Mouse (Mus musculus): Measurements from ENCODE around the gene Osgep. TPM values are rescaled to one million over a fixed set of nuclear protein-coding genes. Genes with fewer than 3 reads are reported as not detected.
A peak's percentile ranks its signal among the peaks of the same experiment; 100 is the strongest.
"Not testable (repeated sequence)": the region's sequence is repeated elsewhere in the genome, so short reads cannot be mapped to it uniquely, and the experiment has no call there.

Osgep gene
- polyA plus RNA-seq, 1 experiment from 2014 or later, result 130 TPM

- WGBS, result 52% methylated on average over 3 of the region's 3 CpGs
- not testable (repeated sequence) for H3K4me2 ChIP-seq (ENCODE audit: low read depth, low read length)
Observed at GRCm38 (mm10) chr14:50957146-50957545, 32.5 kb upstream of the Osgep start.

GRCm38 (mm10) chr14:50956724-50957123 is 32.0 kb upstream of the Osgep start:
- H3K4me1 ChIP-seq (ENCODE audit: control insufficient read depth, insufficient read depth, low read length); H3K9me3 ChIP-seq (replicated peaks; ENCODE audit: control insufficient read depth, low read length); H3K9ac ChIP-seq (ENCODE audit: low read length); H3K27ac ChIP-seq (ENCODE audit: low read length); ATAC-seq (ENCODE audit: insufficient read depth, low FRiP score); H3K36me3 ChIP-seq (ENCODE audit: control insufficient read depth, insufficient read depth, low read length); H3K27me3 ChIP-seq (ENCODE audit: control insufficient read depth, insufficient read depth, low read length); H3K4me3 ChIP-seq (replicated peaks; ENCODE audit: low read length); H3K4me2 ChIP-seq (ENCODE audit: low read depth, low read length): not testable (repeated sequence)
- WGBS, result 84% methylated on average over 6 of the region's 6 CpGs

More at GRCm38 (mm10) chr14:50957146-50957545, 32.5 kb upstream of the Osgep start:
- not testable (repeated sequence) for H3K36me3 ChIP-seq (ENCODE audit: control insufficient read depth, insufficient read depth, low read length); H3K27ac ChIP-seq (ENCODE audit: low read length); H3K4me3 ChIP-seq (replicated peaks; ENCODE audit: low read length); ATAC-seq (ENCODE audit: insufficient read depth, low FRiP score); H3K9me3 ChIP-seq (replicated peaks; ENCODE audit: control insufficient read depth, low read length); H3K4me1 ChIP-seq (ENCODE audit: control insufficient read depth, insufficient read depth, low read length); H3K27me3 ChIP-seq (ENCODE audit: control insufficient read depth, insufficient read depth, low read length); H3K9ac ChIP-seq (ENCODE audit: low read length)

- 7% methylated on average over 19 of the region's 19 CpGs for WGBS
- not testable (repeated sequence) for H3K9me3 ChIP-seq (replicated peaks; ENCODE audit: control insufficient read depth, low read length); H3K36me3 ChIP-seq (ENCODE audit: control insufficient read depth, insufficient read depth, low read length); H3K4me1 ChIP-seq (ENCODE audit: control insufficient read depth, insufficient read depth, low read length); H3K27me3 ChIP-seq (ENCODE audit: control insufficient read depth, insufficient read depth, low read length); H3K27ac ChIP-seq (ENCODE audit: low read length); H3K4me3 ChIP-seq (replicated peaks; ENCODE audit: low read length); H3K9ac ChIP-seq (ENCODE audit: low read length)
- peak; percentile 85 for ATAC-seq (ENCODE audit: insufficient read depth, low FRiP score)
- H3K4me2 ChIP-seq (ENCODE audit: low read depth, low read length), result peak within 1 kb of the TSS; percentile 42
Observed at GRCm38 (mm10) chr14:50955942-50956508, 31.3 kb upstream of the Osgep start, which contains the start of gene Pnp2. Gene Pnp2, plus strand, starts transcription at chr14:50955992.

- no peak overlapping the region for H3K4me2 ChIP-seq (ENCODE audit: low read depth, low read length)
Observed at GRCm38 (mm10) chr14:50955487-50955886, 30.8 kb upstream of the Osgep start.

GRCm38 (mm10) chr14:50945526-50945925 is 20.8 kb upstream of the Osgep start:
- not testable (repeated sequence) for H3K27ac ChIP-seq (ENCODE audit: low read length); H3K36me3 ChIP-seq (ENCODE audit: control insufficient read depth, insufficient read depth, low read length); H3K9me3 ChIP-seq (replicated peaks; ENCODE audit: control insufficient read depth, low read length); H3K27me3 ChIP-seq (ENCODE audit: control insufficient read depth, insufficient read depth, low read length); ATAC-seq (ENCODE audit: insufficient read depth, low FRiP score); H3K4me1 ChIP-seq (ENCODE audit: control insufficient read depth, insufficient read depth, low read length)
- Histone ChIP-seq H3K4me2 (ENCODE audit: low read depth, low read length) (peak overlapping the region; percentile 69), H3K4me3 (replicated peaks; ENCODE audit: low read length) (peak overlapping the region; percentile 60), H3K9ac (ENCODE audit: low read length) (peak overlapping the region; percentile 72)
- WGBS, result 19% methylated on average over 3 of the region's 3 CpGs

More at GRCm38 (mm10) chr14:50955487-50955886, 30.8 kb upstream of the Osgep start:
- Histone ChIP-seq H3K4me1 (ENCODE audit: control insufficient read depth, insufficient read depth, low read length) (no peaks in the 10 kb centered on the region), H3K36me3 (ENCODE audit: control insufficient read depth, insufficient read depth, low read length) (no peaks in the 10 kb centered on the region), H3K9ac (ENCODE audit: low read length) (no peak overlapping the region), H3K27me3 (ENCODE audit: control insufficient read depth, insufficient read depth, low read length) (no peaks in the 10 kb centered on the region), H3K9me3 (replicated peaks; ENCODE audit: control insufficient read depth, low read length) (no peaks in the 10 kb centered on the region), H3K27ac (ENCODE audit: low read length) (no peak overlapping the region), H3K4me3 (replicated peaks; ENCODE audit: low read length) (no peak overlapping the region)
- ATAC-seq (ENCODE audit: insufficient read depth, low FRiP score), result no peak
- WGBS, result 89% methylated on average over 10 of the region's 10 CpGs

GRCm38 (mm10) chr14:50945081-50945480 is 20.4 kb upstream of the Osgep start:
- not testable (repeated sequence) for H3K36me3 ChIP-seq (ENCODE audit: control insufficient read depth, insufficient read depth, low read length); H3K9me3 ChIP-seq (replicated peaks; ENCODE audit: control insufficient read depth, low read length); H3K4me1 ChIP-seq (ENCODE audit: control insufficient read depth, insufficient read depth, low read length); H3K27me3 ChIP-seq (ENCODE audit: control insufficient read depth, insufficient read depth, low read length); ATAC-seq (ENCODE audit: insufficient read depth, low FRiP score)
- 7% methylated on average over 6 of the region's 6 CpGs for WGBS
- Histone ChIP-seq H3K4me2 (ENCODE audit: low read depth, low read length) (peak overlapping the region; percentile 69), H3K27ac (ENCODE audit: low read length) (peak overlapping the region; percentile 88), H3K4me3 (replicated peaks; ENCODE audit: low read length) (peak overlapping the region; percentile 60), H3K9ac (ENCODE audit: low read length) (peak overlapping the region; percentile 72)

GRCm38 (mm10) chr14:50944668-50945033 is 20.0 kb upstream of the Osgep start:
- peak; percentile 91 for ATAC-seq (ENCODE audit: insufficient read depth, low FRiP score)
- not testable (repeated sequence) for H3K9me3 ChIP-seq (replicated peaks; ENCODE audit: control insufficient read depth, low read length); H3K36me3 ChIP-seq (ENCODE audit: control insufficient read depth, insufficient read depth, low read length); H3K4me1 ChIP-seq (ENCODE audit: control insufficient read depth, insufficient read depth, low read length); H3K27me3 ChIP-seq (ENCODE audit: control insufficient read depth, insufficient read depth, low read length)
- peak overlapping the region; percentile 69 for H3K4me2 ChIP-seq (ENCODE audit: low read depth, low read length)
- peak overlapping the region; percentile 88 for H3K27ac ChIP-seq (ENCODE audit: low read length)
- under 1% methylated on average over 15 of the region's 15 CpGs for WGBS
- peak overlapping the region; percentile 72 for H3K9ac ChIP-seq (ENCODE audit: low read length)
- H3K4me3 ChIP-seq (replicated peaks; ENCODE audit: low read length), result peak overlapping the region; percentile 60

- Histone ChIP-seq H3K4me1 (ENCODE audit: control insufficient read depth, insufficient read depth, low read length) (no peaks in the 10 kb centered on the region), H3K9ac (ENCODE audit: low read length) (peak within 1 kb of the TSS; percentile 72), H3K36me3 (ENCODE audit: control insufficient read depth, insufficient read depth, low read length) (no peaks in the 10 kb centered on the region), H3K4me2 (ENCODE audit: low read depth, low read length) (peak within 1 kb of the TSS; percentile 69), H3K4me3 (replicated peaks; ENCODE audit: low read length) (peak within 1 kb of the TSS; percentile 60), H3K27ac (ENCODE audit: low read length) (peak within 1 kb of the TSS; percentile 88), H3K27me3 (ENCODE audit: control insufficient read depth, insufficient read depth, low read length) (no peaks in the 10 kb centered on the region), H3K9me3 (replicated peaks; ENCODE audit: control insufficient read depth, low read length) (no peaks in the 10 kb centered on the region)
- WGBS, result 9% methylated on average over 31 of the region's 31 CpGs
- peak; percentile 98 for ATAC-seq (ENCODE audit: insufficient read depth, low FRiP score)
Observed at GRCm38 (mm10) chr14:50943932-50944667, 19.4 kb upstream of the Osgep start, which contains the start of gene Gm49342. Gene Gm49342, plus strand, starts transcription at chr14:50944517.

GRCm38 (mm10) chr14:50938940-50939339 is 14.2 kb upstream of the Osgep start:
- Histone ChIP-seq H3K9ac (ENCODE audit: low read length) (no peak overlapping the region), H3K36me3 (ENCODE audit: control insufficient read depth, insufficient read depth, low read length) (no peaks in the 10 kb centered on the region), H3K27ac (ENCODE audit: low read length) (no peak overlapping the region), H3K4me1 (ENCODE audit: control insufficient read depth, insufficient read depth, low read length) (no peaks in the 10 kb centered on the region), H3K4me3 (replicated peaks; ENCODE audit: low read length) (no peak overlapping the region), H3K4me2 (ENCODE audit: low read depth, low read length) (no peak overlapping the region), H3K9me3 (replicated peaks; ENCODE audit: control insufficient read depth, low read length) (no peaks in the 10 kb centered on the region), H3K27me3 (ENCODE audit: control insufficient read depth, insufficient read depth, low read length) (no peaks in the 10 kb centered on the region)
- WGBS, result 43% methylated on average over 2 of the region's 2 CpGs
- ATAC-seq (ENCODE audit: insufficient read depth, low FRiP score), result no peak

Data from stomach, embryonic 16.5 days (tissue).